Mouse (Mus musculus) olfactory bulb, adult 2 months (tissue): Measurements from ENCODE around the gene Lonp2.

ENCODE experiments used
- CTCF ChIP-seq: fragments of 200-500 bp; IDR thresholded peaks from 2 replicates; pipeline ENCODE4 v1.5.1; 2012; ENCODE audit warnings: low read depth, mild to moderate bottlenecking, low read length, moderate library complexity; ENCODE audit not compliant: insufficient read depth
- POLR2A ChIP-seq: fragments of 200-500 bp; IDR thresholded peaks from 2 replicates; pipeline ENCODE4 v1.6.1; 2012; ENCODE audit warnings: mild to moderate bottlenecking, low read depth, low read length, moderate library complexity; ENCODE audit not compliant: insufficient read depth

GRCm38 (mm10) chr8:86765669-86766068, 141.8 kb downstream of the Lonp2 start:
- TF ChIP-seq POLR2A: no peak
- no peak for TF ChIP-seq CTCF
